Mouse (Mus musculus): ENCODE measurements at regions not wholly inside any gene's neighbourhood (a gene's known extent, or its start where the extent isn't known, plus 50 kb on each side); places are given as distances from the start of the nearest gene placed in this dataset.

- no peak for DNase-seq
These were observed 247.7 kb upstream of the Spred2 start for GRCm38 (mm10) chr11:19676514-19676913.

- DNase-seq, result no peak
These were observed 245.1 kb upstream of the Spred2 start for GRCm38 (mm10) chr11:19679041-19679440.

GRCm38 (mm10) chr11:19679669-19680068, 244.5 kb upstream of the Spred2 start:
- DNase-seq, result no peak

GRCm38 (mm10) chr11:19701198-19701597, 223.0 kb upstream of the Spred2 start:
- no peak for DNase-seq

- no peak for DNase-seq
These were observed 215.4 kb upstream of the Spred2 start for GRCm38 (mm10) chr11:19708821-19709220.

- DNase-seq, result no peak
These were observed 214.8 kb upstream of the Spred2 start for GRCm38 (mm10) chr11:19709337-19709736.

GRCm38 (mm10) chr11:19713091-19713490, 211.1 kb upstream of the Spred2 start:
- peak; percentile 17 for DNase-seq

GRCm38 (mm10) chr11:19713597-19713996, 210.6 kb upstream of the Spred2 start:
- DNase-seq, result peak; percentile 13

GRCm38 (mm10) chr11:19714211-19714610, 210.0 kb upstream of the Spred2 start:
- DNase-seq, result no peak

GRCm38 (mm10) chr11:19714888-19715595, 209.1 kb upstream of the Spred2 start:
- no peak for DNase-seq

GRCm38 (mm10) chr11:19718165-19718564, 206.0 kb upstream of the Spred2 start:
- DNase-seq, result no peak

GRCm38 (mm10) chr11:19729031-19729430, 195.1 kb upstream of the Spred2 start:
- DNase-seq, result no peak

GRCm38 (mm10) chr11:19730747-19731146, 193.4 kb upstream of the Spred2 start:
- no peak for DNase-seq

- DNase-seq, result no peak
These were observed 188.1 kb upstream of the Spred2 start for GRCm38 (mm10) chr11:19736076-19736475.

GRCm38 (mm10) chr11:19736926-19737325, 187.2 kb upstream of the Spred2 start:
- no peak for DNase-seq

GRCm38 (mm10) chr11:19737331-19737730, 186.8 kb upstream of the Spred2 start:
- no peak for DNase-seq

GRCm38 (mm10) chr11:19737807-19738206, 186.4 kb upstream of the Spred2 start:
- no peak for DNase-seq

GRCm38 (mm10) chr11:19739527-19740151, 184.5 kb upstream of the Spred2 start:
- DNase-seq, result no peak

GRCm38 (mm10) chr11:19740562-19740961, 183.6 kb upstream of the Spred2 start:
- no peak for DNase-seq

- no peak for DNase-seq
These were observed 176.8 kb upstream of the Spred2 start for GRCm38 (mm10) chr11:19747097-19747972.

GRCm38 (mm10) chr11:19747973-19748559, 176.1 kb upstream of the Spred2 start:
- no peak for DNase-seq

GRCm38 (mm10) chr11:19758892-19759291, 165.3 kb upstream of the Spred2 start:
- DNase-seq, result no peak

Measured in right cerebral cortex, adult 18-20 months (tissue).